Mouse (Mus musculus): ENCODE data around the gene Tmem9b. TPM values are rescaled to one million over a fixed set of nuclear protein-coding genes. Genes with fewer than 3 reads are reported as not detected.

Gene Tmem9b
- total and polyA plus RNA-seq, 2 experiments from 2014 or later: 159 to 308 TPM

- H3K4me3 ChIP-seq (ENCODE audit: low read length): no peak overlapping the region
- no peak overlapping the region for H3K27ac ChIP-seq
- TF ChIP-seq CTCF (IDR thresholded peaks at IDR 0.05; ENCODE audit: low read depth): no peak
- H3K4me1 ChIP-seq (ENCODE audit: insufficient read depth, low read length): no peaks in the 10 kb centered on the region
- DNase-seq (ENCODE audit: low spot score): no peak
- H3K36me3 ChIP-seq (ENCODE audit: insufficient read depth, low read length): no peaks in the 10 kb centered on the region
- no peaks in the 10 kb centered on the region for H3K27me3 ChIP-seq (ENCODE audit: insufficient read depth, low read length)
- H3K4me2 ChIP-seq (ENCODE audit: low read depth, low read length): no peak overlapping the region
- 59% methylated on average over 2 of the region's 2 CpGs for WGBS
- H3K9ac ChIP-seq (replicated peaks; ENCODE audit: low read length): no peak overlapping the region
- no peak for ATAC-seq
- no peaks in the 10 kb centered on the region for H3K9me3 ChIP-seq (ENCODE audit: low read length)
Observed at GRCm38 (mm10) chr7:109768699-109769383, 16.2 kb upstream of the Tmem9b start.

GRCm38 (mm10) chr7:109767575-109768350 is 15.1 kb upstream of the Tmem9b start:
- TF ChIP-seq CTCF (IDR thresholded peaks at IDR 0.05; ENCODE audit: low read depth): no peak
- Histone ChIP-seq H3K9ac (replicated peaks; ENCODE audit: low read length) (no peak overlapping the region), H3K27me3 (ENCODE audit: insufficient read depth, low read length) (no peaks in the 10 kb centered on the region), H3K4me2 (ENCODE audit: low read depth, low read length) (no peak overlapping the region), H3K9me3 (ENCODE audit: low read length) (no peaks in the 10 kb centered on the region), H3K36me3 (ENCODE audit: insufficient read depth, low read length) (no peaks in the 10 kb centered on the region), H3K27ac (no peak overlapping the region), H3K4me3 (ENCODE audit: low read length) (no peak overlapping the region), H3K4me1 (ENCODE audit: insufficient read depth, low read length) (no peaks in the 10 kb centered on the region)
- WGBS: 89% methylated on average over 7 of the region's 7 CpGs
- DNase-seq (ENCODE audit: low spot score) (no peak), ATAC-seq (no peak)

- 65% methylated on average over 2 of the region's 2 CpGs for WGBS
- Histone ChIP-seq H3K36me3 (ENCODE audit: insufficient read depth, low read length) (no peaks in the 10 kb centered on the region), H3K4me2 (ENCODE audit: low read depth, low read length) (no peak overlapping the region), H3K9ac (replicated peaks; ENCODE audit: low read length) (no peak overlapping the region), H3K4me3 (ENCODE audit: low read length) (no peak overlapping the region), H3K9me3 (ENCODE audit: low read length) (no peaks in the 10 kb centered on the region), H3K27me3 (ENCODE audit: insufficient read depth, low read length) (no peaks in the 10 kb centered on the region), H3K4me1 (ENCODE audit: insufficient read depth, low read length) (no peaks in the 10 kb centered on the region), H3K27ac (no peak overlapping the region)
- ATAC-seq (no peak), DNase-seq (ENCODE audit: low spot score) (no peak)
- TF ChIP-seq CTCF (IDR thresholded peaks at IDR 0.05; ENCODE audit: low read depth): no peak
Observed at GRCm38 (mm10) chr7:109764009-109764408, 11.3 kb upstream of the Tmem9b start.

GRCm38 (mm10) chr7:109756291-109756690 is 3.6 kb upstream of the Tmem9b start:
- 94% methylated on average over 3 of the region's 3 CpGs for WGBS
- H3K36me3 ChIP-seq (ENCODE audit: insufficient read depth, low read length): no peaks in the 10 kb centered on the region

DNA sequence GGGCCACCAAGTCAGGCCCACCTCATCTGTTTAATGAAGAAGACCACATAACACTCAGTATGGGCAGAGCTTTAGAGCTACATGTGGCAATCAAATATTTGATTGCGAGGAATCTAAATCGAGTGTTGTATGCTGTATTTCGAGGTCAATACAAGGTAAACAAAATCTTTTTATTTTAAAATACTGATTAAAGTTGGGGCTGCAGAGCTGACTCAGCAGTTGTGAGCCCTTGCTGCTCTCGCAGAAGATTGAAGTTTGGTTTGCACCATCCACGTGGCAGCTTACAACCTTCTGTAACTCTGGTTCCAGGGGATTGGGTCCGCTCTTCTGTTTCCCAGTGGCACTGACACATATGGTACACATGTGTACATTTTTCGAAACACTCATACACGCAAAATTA is 1.4 kb upstream of the Tmem9b start:
- H3K27me3 ChIP-seq (ENCODE audit: insufficient read depth, low read length): no peaks in the 10 kb centered on the region
- peaks cover 3% of the 10 kb centered on the region; the same call in 1 of the 2 replicates for H3K4me1 ChIP-seq (ENCODE audit: insufficient read depth, low read length)
- no peak overlapping the region for H3K4me3 ChIP-seq (ENCODE audit: low read length)
- no peak overlapping the region for H3K9ac ChIP-seq (replicated peaks; ENCODE audit: low read length)
- WGBS: 95% methylated on average over 8 of the region's 8 CpGs
- no peak overlapping the region for H3K27ac ChIP-seq
- no peaks in the 10 kb centered on the region for H3K9me3 ChIP-seq (ENCODE audit: low read length)
- ATAC-seq (no peak), DNase-seq (ENCODE audit: low spot score) (no peak)
- no peaks in the 10 kb centered on the region; the same call in 1 of the 2 replicates for H3K36me3 ChIP-seq (ENCODE audit: insufficient read depth, low read length)
- H3K4me2 ChIP-seq (ENCODE audit: low read depth, low read length): no peak overlapping the region
- no peak for TF ChIP-seq CTCF (IDR thresholded peaks at IDR 0.05; ENCODE audit: low read depth)

More at GRCm38 (mm10) chr7:109756291-109756690, 3.6 kb upstream of the Tmem9b start:
- TF ChIP-seq CTCF (IDR thresholded peaks at IDR 0.05; ENCODE audit: low read depth): no peak
- H3K4me3 ChIP-seq (ENCODE audit: low read length): no peak overlapping the region
- no peak overlapping the region for H3K4me2 ChIP-seq (ENCODE audit: low read depth, low read length)
- no peaks in the 10 kb centered on the region for H3K27me3 ChIP-seq (ENCODE audit: insufficient read depth, low read length)
- no peak for DNase-seq (ENCODE audit: low spot score)
- no peaks in the 10 kb centered on the region for H3K9me3 ChIP-seq (ENCODE audit: low read length)
- no peak overlapping the region for H3K27ac ChIP-seq
- H3K4me1 ChIP-seq (ENCODE audit: insufficient read depth, low read length): peaks cover 1% of the 10 kb centered on the region; the same call in 1 of the 2 replicates
- H3K9ac ChIP-seq (replicated peaks; ENCODE audit: low read length): no peak overlapping the region
- no peak for ATAC-seq

DNA sequence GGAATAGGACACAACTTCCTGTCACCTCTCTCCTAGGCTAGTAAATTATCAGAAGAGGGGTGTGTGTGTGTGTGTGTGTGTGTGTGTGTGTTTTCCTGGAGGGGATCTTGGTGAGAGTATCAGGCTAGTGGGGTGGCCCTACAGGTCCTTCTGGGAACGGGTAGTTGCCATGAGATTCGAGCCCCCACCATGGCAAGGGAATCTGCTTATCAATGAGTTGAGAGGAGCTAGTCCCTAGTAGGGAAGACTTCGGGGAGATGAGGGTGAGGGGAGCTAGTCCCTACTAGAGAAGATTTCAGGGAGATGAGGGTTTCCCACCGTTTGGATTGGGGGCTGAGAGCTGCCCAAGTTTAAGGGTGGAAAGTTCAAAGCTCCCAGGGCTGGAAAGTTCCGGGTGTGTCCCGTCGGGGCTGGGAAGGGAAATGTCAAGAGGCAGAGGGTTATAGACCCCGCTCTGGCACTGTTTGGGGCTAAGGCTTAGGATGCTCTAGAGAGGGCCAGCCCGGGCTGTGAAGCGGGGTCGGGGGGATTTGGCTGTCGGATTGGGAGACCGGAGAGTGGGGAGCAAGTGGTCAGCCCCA is 1.2 kb downstream of the Tmem9b start:
- ATAC-seq: no peak
- H3K4me3 ChIP-seq (ENCODE audit: low read length): peak overlapping the region; percentile 87
- 2% methylated on average over 13 of the region's 13 CpGs for WGBS

More for the DNA sequence above, 1.2 kb downstream of the Tmem9b start:
- TF ChIP-seq CTCF (IDR thresholded peaks at IDR 0.05; ENCODE audit: low read depth): no peak
- Histone ChIP-seq H3K9ac (replicated peaks; ENCODE audit: low read length) (peak overlapping the region; percentile 97), H3K4me2 (ENCODE audit: low read depth, low read length) (peak overlapping the region; percentile 78), H3K9me3 (ENCODE audit: low read length) (no peaks in the 10 kb centered on the region), H3K4me1 (ENCODE audit: insufficient read depth, low read length) (peaks cover 3% of the 10 kb centered on the region; the same call in 1 of the 2 replicates), H3K36me3 (ENCODE audit: insufficient read depth, low read length) (no peaks in the 10 kb centered on the region; the same call in 1 of the 2 replicates), H3K27me3 (ENCODE audit: insufficient read depth, low read length) (no peaks in the 10 kb centered on the region), H3K27ac (peak overlapping the region; percentile 92)
- no peak for DNase-seq (ENCODE audit: low spot score)

Data from hindbrain, postnatal 0 days (tissue).